Mouse (Mus musculus) fibroblast of lung, adult 2 months (primary cell): ENCODE measurements around the gene Epha4.

Experiments
- DNase-seq: peaks from one replicate; pipeline ENCODE4 v3.0.0-alpha.2; 2011; ENCODE audit warnings: low read depth

The Epha4 gene

DNA sequence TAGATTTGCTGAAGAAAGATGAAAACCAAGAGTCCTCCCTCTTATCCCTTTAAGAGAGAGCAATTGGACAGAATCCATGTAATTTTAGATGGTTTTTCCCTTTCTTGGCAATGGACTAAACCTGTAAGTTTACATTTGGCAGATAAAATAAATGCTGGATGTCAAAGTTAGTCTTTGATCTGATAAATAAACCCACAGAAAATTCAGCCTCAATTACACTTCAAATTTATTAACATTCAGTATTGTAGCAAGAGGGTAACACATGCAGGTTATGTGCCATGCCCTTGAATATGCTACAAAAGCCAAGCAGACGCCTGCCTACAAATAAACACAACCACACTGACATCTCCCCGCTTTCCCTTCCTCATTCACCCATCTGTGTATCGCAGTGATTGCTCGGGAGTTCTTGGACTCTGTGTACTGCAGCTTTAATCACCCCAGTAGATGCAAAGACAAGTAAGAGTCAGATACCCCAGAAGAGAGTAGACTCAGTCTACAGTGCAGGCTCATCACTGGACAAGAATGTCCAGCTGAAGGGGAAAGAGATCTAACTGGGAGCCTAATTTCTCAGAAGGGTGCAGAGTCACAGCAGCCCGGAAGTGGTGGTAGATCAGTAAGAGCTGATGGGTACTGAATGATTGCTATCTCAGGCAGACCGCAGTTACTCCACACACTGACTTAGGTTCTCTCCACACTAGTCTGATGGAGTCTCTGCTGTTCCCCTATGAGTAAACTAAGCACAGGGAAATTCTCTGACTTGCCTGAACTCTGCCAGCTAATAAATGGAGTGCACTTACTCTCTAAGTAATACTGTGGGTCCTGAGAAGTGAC, 29.9 kb downstream of the Epha4 start:
- no peak for DNase-seq

DNA sequence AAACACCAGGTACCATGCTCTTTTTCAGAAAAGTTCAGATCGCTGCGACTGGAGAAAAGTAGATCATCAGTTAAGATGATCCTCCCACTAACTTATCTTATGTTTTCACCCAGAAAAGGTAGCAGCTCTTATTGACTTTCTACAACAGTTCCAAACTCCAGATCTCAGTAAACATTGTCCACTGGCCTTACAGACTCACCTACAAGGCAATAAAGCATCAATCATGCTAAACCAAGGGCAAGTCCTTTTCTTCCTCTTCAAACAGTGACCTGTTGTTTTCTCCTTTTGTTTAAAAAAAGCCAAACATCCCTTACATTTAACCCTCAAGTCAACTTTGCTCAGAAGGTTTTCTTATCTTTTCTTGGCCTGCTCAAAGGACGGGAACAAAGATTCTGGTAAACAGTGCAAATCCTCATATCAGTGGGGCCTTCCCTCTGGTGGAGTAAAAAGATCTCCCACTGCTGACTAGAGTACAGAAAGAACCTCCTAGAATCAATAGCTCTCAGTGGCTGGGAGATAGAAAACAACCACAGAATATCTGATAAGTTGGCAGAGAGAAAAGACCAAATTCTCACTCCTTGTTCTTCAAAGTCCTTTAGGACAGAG, 39.0 kb downstream of the Epha4 start:
- no peak for DNase-seq

DNA sequence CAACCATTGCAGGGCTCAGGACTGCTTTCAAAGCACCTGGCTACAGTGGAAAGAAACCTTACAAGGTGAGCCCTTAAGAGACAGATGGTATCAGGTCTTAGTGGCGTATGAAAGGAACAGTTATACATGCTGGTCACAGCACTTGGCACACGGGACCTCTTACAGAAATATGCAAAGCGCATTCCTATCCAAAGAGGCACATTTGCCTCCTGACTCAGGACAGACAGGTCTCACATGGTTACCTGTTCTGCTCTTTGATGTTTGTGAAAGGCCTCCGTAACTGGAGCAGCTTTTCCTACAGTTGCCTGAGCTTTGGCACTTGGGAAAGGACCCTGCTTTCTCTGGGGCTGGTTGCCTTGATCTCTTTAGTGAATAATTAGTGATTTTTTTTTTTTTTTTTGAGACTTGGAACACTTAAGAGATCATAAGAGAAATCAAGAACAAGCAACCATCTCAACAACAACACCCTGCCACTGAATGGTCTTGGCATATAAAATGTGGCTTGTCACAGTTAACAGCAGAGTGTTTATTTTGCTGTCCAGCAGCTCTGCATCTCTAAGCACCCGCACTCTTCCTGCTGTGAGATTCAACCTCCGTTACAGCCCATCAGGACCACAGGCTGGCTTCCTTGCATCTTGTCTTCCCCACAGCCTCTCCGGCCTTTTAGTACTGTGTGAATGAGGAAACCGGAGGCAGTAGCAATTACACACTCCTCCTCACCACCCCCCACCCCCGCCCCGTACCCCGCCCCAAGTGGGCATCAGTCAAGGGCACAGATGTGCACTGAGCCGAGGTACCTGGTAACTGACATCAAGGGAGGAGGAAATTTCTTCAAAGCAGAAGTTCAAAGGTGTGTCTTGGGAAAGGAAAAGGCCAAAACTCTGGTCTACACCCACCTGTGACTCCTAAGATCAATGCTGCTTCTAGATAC, 41.2 kb downstream of the Epha4 start:
- no peak for DNase-seq

DNA sequence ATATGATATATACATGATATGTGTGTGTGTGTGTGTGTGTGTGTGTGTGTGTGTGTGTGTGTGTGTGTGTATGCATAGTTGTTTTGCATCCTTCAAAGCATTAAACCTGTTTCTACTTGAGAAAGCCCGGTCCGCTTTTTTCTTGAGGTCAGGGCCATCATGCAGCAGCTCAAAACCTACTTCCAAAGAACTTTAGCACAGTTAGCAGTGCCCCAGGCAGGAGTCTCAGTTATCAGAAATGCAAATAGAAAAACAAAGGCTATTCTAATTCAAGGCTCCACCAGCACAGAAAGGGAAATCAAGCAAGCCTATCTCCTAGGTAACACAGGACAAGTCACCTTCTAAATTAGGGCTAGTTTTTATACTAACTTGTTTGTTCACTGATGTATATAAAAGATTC, 42.3 kb downstream of the Epha4 start:
- DNase-seq: no peak

DNA sequence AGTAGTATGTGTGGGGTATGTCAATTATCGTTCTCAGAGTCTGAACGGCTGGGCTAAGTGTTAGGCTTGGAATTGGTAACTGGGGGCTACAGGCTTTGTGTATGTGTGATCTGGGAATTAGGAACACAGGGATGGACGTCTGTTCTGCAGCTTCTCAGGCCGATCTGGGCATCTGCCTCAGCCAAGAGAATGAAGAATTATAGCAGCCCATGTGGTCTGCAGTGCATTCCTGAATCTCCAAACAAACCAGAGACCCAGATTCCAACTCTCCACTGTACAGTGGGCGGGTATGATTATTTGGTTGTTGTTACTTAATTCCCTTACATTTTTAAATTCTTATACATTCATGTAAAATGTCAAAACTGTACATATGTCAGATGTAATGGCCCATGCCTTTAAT, 43.4 kb downstream of the Epha4 start:
- no peak for DNase-seq

DNA sequence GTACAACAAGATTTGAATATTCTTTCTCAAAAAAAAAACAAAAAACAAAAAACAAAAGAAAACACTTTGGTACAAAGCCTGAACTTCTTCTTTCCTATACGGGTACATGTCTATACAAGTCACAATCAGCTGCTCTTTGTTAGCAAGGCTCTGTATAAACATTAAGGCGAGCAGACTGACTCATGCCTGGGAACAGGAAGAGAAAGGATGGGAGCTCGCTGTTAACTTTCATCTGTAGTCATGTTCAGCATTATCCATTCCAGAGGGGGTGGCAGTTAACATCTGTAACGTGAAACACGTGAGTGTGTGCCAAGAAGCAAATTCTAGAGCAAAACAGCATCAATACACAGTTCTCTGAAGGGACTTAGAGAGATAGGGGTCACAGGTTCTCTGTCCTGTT, 43.9 kb downstream of the Epha4 start:
- DNase-seq: peak; percentile 58

DNA sequence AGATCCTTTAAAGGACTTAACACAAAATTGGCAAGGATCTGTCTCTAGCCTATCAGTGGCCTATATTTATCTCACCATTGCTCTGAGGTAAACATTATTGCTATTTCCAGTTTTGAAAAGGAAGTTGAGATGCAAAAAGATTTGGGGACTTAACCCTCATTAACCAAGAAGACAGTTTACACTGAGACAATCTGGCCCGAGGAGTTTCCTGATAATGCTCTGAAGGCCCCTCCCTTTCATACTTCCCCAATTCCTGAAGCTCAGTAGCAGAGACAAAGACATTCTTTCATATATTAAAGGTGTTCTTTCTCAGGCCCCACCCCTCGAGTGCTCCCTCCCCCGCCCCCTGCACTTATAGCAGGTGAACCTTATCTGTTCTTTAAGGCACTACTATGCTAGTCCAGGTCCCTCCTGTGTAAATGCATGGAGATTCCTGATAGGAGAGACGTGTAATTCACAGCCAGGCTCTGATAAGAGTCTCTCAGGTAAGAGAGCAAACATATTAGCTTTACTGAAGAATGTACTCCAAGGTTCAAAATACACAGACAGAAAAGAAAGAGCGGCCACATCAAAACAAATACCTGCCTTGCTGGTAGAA, 46.1 kb downstream of the Epha4 start:
- no peak for DNase-seq

DNA sequence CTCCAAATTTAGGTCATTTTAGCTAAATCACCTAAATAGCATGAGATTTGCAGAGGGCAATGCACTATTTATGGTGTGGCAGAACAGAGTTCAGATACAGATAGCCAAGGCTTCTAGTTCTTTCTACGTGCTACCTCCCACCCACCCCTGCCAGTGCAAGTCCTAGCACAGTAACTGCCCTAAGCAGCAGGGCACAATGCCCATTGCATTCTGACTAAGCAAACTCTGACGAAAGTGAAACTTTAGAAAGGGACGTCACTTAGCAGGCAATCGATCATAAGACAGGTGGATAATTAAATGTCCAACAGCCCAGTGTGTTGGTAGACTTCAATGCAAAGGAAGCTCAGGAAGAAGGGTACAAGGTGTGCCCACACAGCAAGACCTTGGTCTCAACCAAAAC, 49.4 kb downstream of the Epha4 start:
- DNase-seq: no peak

DNA sequence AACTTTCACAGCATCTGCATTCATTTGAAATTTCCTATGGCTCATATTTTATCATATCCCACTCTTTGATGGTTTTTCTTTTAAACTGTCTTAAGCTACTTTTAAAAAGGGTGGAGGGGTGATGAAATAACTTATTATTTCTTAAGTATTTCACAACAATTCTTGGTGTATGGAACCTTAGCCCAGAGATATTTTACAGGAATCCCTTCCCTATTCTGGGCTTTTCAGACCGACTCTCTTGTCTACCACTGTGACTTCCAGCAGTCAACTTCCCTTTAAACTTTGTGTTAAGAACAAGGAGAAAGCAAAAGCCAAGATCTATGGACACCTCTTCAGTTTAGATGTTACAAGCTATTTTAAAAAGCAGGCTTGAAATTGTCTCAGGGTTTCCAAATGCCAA, 50.8 kb downstream of the Epha4 start:
- DNase-seq: no peak

DNA sequence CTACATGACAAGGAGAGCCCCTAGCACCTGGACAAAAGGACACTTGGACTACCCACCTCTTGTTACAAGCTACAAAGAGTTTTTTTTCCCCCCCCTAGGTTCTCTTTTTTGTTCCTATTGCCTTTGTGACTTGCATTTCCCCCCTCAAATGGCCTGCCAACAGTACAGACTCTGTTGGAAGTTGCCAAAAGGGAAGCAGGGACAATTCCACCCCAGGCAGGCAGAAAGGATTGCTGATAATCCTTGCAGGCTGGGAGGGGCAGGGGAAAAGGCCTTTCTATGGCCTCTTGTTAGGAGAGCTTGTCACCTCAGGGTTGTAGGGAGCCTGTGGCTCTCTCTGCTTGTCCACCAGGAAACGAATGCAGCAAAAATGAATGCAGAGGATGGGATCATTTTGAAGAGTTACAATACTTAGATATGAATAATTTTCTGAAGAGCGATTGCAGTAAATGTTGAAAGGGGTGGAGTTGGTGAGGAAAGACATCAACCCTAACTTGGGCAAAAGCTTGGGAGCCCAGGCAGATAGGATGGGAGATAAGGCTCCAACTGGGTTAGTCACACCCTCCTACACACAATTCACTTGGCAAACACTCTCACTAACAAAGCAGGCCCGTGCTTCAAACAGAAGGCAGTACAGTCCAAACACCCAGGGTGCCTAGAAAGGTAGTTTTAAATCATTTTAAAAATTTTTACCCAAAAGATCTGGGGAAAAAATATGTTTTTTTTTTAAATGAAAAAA, 52.8 kb downstream of the Epha4 start:
- DNase-seq: peak; percentile 44

DNA sequence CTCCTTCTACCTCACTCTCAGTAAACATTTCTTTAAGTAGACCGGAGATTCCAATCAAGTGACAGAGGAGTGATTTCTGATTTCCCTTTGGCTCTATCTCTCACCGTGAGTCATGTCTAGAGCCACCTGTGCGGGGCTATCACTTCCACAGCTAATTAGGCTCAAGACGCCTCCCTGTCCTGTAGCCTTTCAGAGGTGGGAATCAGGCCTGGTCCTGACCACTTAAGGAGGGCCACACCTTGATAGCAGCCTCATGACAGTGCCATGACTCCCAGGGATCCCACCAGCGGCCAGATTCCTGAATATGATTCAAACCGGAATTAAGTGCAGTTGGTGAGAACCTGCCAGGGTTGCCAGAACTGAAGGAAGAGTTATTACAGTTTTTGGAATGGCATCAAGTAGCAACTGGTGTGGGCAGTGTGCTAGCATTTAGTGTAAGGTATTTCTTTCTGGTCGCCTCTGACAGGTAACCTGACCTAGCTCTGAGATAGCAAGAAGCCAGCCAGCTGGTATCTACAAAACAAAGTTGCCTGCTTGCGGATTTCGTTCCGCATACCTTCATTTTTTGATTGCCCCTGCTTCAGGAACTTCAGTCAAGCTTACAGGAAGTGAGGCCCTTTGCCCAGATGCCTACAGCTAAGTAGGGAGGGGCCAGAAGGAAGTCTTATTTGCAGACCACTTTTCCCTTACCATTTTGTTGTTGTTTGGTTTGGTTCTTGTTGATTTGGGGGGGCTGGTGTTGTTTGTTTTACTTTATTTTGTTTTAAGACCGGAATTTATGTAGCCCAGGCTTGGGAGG, 53.9 kb downstream of the Epha4 start:
- no peak for DNase-seq

DNA sequence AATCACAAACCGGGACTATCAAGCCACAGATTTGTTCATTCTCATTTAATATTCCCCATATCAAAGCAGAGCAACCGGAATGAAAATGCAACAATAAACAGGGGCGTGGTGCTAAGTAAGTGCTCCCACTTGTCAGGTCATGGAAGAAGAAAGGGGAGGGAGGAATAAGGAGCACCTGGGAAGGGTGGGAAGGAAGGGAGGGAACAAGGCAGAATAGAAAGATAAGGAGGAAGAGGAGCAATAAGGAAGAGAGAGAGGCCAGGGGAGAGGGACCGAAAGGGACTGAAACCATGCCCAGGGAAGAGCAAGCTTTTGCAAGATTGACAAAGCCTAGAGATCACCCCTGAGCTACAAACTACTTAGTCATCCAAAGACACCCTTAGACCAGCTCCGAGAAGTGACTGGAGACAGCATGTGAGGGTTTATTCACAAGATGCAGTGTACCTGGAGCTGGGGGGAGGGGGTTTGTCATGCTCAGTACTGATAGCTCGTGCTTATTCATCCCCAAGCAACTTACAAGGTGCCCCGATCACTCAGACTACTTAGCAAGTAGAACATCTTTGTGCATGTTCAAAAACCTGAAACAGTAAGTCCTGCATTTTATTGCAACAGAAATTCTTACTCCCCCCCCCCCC, 56.0 kb downstream of the Epha4 start:
- DNase-seq: no peak

DNA sequence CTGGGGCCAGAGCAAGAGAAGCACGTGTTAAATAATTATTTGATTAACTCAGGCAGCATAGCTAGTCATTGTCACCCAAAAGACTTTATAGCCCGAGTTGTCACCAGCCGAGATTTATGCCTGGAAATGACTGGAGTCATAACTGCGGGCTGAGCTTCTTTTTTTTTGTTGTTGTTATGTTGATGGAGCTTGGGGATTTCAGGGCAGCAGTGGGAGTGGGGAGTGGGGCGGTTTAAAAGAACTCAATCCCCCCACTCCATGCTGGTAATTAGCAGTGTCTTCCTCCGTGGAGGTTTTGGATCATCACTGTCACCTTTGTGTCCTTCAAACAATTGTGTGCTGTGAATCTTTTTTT, 57.5 kb downstream of the Epha4 start:
- no peak for DNase-seq

DNA sequence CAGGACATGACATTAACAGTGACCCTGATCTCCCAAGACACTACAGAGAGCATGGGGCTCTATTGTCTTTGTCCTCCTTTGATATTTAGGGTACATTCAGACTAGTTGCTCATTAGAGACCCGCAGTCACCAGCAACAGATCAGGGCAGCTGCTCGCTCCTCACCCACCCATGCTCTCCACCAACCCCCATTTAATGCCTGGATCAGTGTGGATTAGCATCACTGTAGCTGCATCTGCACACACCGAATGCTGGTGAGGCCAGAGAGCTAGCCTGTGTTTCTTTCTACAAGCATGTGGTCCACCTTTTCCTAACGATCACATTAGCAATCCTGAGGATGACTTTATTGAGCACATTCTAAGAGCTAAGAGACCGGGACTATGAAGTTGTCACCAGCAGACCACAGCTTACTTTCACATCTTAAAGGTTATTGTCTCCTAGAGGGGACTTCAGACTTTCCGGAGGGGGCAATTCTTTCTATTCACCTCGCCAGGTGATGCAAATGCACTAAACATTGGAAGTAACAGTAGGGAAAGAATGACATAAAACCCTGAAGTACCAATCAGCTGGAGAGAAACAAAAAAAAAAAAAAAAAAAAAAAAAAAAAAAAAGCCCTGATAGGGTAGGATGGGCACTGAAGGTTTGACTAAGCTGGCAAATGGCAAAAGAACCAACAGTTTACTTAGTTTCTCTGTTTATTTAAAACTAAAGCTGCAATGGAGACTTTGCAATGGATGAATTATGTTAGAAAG, 58.0 kb downstream of the Epha4 start:
- DNase-seq: no peak

DNA sequence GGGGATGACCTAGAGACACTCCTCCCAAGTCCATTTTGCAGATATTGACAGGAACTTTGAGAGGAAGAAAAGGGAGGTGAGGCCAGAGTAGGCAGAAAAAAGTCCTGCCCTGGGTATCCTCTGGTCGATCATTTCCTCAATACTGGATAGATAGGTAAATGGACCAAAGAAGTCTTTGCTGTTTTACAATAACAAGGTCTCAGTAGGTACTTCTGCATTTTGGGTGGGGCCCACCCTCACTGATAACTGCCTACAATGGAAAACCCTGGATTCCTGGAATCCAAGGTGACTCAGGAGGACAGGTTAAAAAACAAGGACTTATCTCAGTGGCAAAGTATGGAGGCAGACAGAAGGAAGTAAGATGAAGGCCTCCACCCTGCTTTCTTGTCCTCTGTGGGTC, 61.1 kb downstream of the Epha4 start:
- no peak for DNase-seq

DNA sequence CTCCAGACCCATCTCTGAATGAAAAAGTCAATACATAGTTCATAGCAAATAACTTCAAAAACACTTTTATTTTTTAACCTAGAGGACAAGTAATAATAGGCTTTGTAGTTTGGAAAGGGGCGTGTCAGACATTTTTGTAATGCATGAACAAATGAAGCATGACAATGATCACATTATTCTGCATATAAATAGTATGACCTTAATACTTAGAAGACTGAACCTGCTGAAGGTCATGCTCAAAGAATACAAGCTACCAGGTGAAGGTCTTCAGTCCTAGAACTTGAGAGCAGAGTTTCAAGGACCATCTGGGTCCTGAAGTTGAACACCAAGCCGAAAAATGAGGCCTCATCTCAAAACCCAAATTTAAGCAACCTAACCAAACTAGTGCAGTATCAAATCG, 62.2 kb downstream of the Epha4 start:
- no peak for DNase-seq

DNA sequence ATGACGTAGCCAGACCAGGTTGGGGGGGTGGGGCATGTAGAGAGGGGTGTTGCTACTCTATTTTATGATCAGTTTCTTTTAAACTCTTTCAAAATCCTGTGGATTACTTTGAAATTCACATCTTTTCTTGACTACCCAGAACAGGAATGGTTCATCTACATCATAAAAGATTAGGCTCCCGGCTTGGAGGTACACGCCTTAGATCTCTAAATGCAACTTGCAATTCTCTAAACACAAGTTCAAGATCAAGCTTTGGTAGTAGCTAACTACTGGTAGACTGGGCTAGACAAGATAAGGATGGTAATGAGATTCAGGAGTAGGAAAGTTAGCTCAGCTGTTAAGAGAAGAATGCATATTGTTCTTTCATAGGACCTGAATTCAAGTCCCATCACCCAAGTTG, 63.3 kb downstream of the Epha4 start:
- no peak for DNase-seq

DNA sequence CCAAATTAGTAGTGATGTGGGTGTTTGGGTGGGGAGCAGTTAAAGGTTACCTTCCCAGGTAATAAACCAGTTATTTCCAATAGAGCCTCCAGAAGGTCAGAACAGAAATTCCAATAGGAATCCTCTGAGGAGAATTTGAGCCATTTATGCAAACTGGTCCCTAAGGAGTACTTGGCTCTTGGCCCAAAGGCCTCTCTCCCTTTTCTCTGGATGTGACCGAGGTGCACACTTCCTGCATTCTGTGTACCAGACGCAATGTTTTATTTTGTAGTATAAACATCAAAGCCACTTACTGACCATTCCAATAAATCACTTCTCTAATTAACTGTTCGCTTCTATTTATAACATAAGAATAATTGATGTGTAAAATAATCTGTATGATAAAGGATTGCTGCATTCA, 64.7 kb downstream of the Epha4 start:
- DNase-seq: no peak

DNA sequence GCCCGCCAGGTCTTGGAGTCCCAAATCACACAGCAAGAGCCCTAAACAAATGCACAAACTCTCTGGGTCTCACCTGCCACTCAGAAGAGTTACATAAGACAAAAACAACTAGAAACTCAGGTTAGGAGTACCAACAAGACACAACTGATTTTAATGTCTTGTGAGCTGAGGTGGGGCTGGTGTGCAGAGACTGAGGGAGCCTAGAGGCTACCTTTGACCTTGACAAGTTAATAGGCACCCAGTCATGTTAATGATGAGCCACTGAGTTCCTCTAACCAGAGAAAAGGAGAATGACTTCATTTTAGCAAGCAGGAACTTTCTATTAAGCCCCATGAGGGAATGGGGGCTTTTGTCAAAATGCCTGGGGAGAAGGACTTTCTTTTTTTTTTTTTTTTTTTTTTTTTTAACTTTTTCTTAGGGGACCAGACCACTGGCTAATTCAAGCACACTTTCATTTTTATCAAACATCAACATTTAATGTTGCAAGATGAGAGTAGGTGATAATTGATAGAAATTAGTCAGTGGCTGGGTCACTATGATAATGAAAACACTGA, 67.8 kb downstream of the Epha4 start:
- no peak for DNase-seq
